Mouse (Mus musculus) urinary bladder, postnatal 36 days (tissue): Measurements from ENCODE around the gene Abca2.
"Not testable (repeated sequence)": the region's sequence is repeated elsewhere in the genome, so short reads cannot be mapped to it uniquely, and the experiment has no call there.

Experiments used
- DNase-seq, 2 experiments: peaks; one replicate each; pipeline ENCODE4 v3.0.0; 2022; ENCODE audit warnings: low spot score in 2 of 2, mixed read lengths in 1 of 2

Gene Abca2

DNA sequence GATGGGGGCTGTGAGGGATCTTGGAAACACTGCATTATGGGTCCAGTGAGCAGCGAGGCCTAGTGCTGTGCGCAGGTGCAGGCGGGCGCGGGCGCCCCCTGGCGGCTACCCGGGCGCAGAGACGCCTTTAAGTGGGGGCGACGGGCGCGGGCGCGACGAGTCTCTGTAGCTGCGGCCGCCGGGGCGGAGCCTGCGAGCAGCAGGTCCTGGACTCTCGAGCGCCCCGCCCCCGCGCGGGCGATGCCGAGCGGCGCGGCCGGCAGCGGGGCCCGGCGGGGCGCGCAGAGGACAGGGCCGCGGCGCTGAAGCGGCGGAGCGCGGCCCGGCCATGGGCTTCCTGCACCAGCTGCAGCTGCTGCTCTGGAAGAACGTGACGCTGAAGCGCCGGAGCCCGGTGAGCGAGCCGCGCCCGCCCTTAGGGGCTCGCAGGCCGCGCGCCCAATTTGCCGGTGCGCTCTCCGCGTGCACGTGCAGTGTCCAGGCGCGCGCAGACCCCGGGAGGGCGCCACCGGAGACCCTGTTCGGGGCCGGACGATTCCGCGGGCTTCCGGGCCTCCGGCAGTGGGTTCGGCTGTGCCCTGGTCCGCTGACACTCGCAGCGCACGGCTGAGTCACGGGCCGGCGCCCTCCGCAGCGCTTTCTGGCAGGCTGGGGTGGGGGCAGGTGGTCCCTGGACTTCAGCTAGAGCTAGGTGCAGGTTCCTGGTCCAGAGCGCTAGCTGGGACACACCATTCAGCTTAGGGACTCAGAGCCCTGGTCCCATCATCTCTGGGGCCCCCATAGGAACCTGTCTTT, at the start of gene Abca2:
Gene Abca2, plus strand, starts transcription at position 262 of the 795 bp plus-strand sequence.
- peak; percentile 84 to 93 for DNase-seq

DNA sequence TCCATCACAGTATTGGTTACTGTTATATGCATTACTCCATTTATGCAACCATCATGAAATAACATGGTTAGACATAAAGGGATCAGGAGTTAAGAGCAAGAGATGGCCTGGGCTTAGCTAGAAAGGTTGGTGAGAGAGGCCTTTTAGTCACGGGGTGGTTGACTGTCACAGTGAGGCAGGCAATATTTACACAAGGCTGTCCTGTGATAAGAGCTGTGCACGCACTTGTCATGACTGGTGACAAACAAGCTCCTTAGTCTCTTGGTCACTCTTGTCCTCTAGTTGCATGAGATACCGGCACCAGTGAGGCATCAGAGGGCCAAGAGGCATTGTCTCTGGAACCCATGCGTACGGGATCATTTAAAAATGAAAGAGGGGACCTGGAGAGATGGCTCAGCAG, 44.0 kb upstream of the Abca2 start:
- DNase-seq = no peak

DNA sequence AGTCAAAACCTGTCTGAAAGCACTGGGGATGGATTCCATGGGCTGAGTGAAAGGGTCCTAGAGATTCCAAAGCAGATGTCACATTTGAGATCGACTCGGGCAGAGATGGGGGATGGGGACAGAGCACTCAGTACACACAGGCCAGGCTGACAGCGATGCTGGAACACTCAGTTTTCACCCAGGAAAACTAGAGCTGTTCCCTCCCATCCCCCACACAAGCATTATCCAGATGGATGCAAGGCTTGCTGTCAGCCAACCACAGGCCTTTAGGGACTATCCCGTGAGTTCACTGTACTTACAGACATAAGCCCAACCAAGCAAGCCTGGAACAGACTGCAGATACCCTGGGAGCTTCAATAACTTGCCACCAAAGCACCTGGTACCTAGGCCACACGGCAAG, 37.2 kb upstream of the Abca2 start:
- DNase-seq = no peak

DNA sequence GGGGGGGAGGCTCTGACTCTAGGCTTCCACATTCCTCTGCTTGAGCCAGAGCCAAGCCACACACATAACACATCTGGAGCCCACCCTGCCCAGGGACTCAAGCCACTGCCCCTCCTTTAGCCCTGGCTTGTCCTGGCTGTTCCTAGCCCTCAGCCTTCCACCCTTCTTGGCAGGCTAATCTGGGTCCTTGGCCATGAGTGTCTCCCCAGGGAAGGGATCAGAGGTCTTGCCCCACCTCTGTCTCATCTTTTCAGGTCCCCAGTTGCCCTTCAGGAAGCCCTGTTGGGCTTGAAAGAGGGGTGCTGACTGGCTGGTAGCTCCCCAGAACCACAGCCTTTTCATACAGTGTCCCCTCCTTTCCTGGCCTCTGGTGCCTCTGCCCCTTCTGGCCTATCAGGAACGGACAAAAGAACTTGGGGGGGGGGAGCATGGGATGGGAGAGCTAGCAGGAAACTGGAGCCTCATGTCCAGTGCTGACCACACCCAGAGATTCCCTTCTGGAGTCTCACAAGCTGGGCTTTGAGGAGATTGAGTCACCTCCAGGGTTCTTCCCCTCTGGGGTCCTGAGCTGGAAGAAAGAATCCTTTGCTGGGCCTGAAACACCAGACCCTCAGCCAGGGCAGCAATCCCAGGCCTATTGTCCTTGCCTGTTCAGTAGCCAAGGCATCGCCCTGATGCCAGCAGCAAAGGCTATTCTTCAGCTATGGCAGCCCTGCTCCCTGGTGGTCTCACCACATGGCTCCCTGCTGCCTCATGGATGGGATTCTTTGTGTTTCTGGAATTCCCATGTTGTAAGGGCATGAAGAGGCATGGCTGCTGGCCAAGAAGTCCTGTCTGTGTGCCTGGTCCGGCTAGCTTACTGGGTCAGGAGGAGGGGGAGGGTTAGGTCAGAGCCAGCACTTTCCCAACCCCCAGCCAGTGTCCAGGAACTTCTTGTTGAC, 34.0 kb upstream of the Abca2 start:
- peak; percentile 24 to 40 for DNase-seq

DNA sequence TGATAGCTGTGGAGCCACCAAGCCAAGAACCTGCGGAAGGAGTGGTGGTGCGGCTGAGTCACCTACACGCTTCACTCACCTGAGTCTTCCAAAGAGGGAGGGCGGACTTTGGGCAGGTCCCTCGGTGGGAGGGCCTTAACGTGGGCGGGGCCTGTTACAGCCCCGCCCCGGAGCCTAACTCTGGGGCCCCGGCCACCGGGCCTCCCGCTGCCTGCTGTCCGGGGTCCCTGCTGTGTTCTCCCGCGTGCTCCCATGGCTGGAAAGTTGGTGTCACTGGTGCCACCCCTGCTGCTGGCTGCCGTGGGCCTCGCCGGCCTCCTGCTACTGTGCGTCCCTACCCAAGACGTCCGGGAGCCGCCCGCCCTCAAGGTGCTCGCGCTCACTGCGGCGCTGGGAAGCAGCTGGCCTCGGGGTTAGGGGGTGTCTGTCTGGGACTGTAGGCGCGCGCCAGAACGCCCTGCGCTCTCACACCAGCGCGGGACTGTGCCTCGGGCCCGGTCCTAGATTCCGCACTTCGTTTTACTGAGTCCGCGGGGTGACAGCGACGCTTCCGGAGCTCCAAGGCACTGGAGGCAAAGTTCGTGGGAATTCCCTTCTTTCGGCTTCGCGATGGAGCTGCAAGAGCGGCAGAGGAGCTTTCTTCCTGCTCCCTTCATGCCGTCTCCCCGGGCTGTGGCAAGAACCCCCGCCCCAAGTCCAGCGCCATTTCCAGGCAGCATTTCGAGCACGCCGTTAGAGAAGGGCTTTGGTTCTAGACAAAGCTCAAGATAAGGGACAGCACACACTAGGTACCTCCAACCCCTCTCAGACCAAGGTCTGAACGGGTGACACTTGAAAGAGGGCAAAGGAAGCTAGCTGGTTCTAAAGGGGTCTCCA, 32.5 kb upstream of the Abca2 start, which contains the start of gene Entpd2:
Gene Entpd2, plus strand, starts transcription at position 154 of the 876 bp plus-strand sequence.
- peak; percentile 49 to 51 for DNase-seq

DNA sequence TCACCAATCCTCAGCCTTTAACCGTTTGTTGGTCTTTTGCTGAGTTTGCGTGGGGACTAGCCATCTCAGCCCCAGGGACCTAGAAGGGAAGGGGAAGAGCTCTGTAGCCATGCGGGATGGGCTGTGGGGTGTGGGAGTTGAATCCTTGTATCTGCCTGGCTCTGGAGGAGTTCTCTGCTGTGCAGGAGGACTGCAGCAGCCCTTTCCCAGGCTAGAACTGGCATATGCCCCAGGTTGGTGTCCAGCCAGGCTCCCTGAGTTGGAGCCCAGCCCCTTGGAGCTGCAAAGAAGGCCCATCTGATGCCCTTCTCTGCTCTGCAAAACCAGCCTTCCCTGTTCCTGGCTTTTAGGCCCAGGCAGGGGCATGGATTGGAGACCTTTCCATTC, 31.9 kb upstream of the Abca2 start:
- DNase-seq = peak in 1 of 2 experiments; percentile 45

DNA sequence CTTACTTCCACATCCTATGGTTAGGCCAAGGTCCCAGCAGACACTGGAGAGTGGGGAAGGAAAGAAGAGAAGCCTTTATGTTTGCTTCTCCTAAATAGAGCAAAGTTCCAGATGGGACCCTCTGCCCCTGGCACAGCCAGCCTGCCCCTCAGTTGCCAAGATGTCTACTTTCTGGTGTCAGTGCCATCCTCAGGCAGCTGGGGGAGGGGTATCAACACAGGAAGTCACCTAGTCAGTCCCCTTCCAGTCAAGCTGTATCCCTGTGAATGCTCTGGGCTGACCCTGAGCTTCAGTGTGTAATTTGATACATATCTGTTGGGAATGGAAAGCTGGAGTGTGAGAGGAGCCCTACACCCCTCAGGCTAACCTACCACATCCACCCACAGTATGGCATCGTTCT, 31.5 kb upstream of the Abca2 start:
- DNase-seq = no peak

DNA sequence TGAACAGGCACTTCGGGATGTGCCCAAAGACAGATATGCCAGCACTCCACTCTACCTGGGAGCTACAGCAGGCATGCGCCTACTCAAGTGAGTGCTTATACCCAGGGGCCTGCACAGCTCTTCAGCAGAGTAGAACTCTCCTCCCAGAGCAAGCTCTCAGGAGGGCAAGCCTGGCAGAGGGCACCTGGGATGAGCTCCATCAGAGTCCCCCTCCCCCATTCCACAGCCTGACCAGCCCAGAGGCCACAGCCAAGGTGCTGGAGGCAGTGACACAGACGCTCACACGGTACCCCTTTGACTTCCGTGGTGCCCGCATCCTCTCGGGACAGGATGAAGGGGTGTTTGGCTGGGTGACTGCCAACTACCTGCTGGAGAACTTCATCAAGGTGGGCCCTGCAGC, 30.4 kb upstream of the Abca2 start:
- DNase-seq = no peak

DNA sequence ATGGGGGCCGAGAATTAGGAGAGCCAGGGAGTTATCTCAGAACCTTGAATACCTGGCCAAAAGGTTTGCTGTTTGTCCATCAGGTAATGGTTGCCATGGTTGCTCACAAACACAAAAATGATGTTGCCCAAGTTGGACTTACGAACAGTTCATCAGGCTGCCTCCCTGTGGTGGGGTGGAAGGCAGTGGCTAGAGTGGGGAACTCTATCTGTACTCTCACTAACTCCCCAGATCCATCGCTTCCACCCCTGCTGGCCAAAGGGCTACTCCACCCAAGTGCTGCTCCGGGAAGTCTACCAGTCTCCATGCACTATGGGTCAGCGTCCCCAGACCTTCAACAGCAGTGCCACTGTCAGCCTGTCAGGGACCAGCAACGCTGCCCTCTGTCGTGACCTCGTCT, 29.5 kb upstream of the Abca2 start, which contains the start of gene Npdc1:
Gene Npdc1, plus strand, starts transcription at position 301 of the 400 bp plus-strand sequence.
- no peak for DNase-seq

DNA sequence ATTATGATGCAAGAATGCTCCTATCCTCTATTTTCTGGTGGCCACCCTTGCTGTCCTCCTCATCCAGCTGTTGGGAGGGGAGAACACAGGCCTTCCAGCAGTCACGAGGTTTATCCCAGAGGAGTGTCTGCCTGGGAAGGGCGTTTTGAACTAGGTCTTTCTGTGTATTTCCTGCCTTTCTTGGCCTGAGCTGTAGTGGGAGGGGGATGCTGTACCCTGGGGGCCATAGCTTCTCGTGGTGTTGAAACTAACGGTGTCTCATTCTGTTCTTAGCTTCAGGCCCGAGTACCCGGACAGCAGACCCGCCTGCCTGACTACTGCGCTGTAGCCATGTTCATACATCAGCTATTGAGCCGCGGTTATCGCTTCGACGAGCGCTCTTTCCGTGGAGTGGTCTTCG, 28.2 kb upstream of the Abca2 start:
- peak in 1 of 2 experiments; percentile 53 for DNase-seq

DNA sequence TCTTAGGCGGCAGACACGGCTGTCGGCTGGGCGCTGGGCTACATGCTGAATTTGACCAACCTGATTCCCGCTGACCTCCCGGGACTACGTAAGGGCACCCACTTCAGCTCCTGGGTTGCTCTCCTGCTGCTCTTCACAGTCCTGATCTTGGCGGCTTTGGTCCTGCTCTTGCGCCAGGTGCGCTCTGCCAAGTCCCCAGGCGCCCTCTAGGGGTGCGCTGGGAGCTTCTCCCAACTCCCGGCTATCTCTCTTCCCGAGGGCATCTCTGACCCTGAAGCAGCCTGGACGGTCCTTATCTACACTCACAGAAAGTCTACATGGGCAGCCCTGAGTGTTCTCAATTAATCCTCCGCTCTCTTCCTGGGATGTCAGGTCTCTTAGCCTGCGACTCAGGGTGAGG, 27.7 kb upstream of the Abca2 start:
- DNase-seq = peak; percentile 47 to 68

DNA sequence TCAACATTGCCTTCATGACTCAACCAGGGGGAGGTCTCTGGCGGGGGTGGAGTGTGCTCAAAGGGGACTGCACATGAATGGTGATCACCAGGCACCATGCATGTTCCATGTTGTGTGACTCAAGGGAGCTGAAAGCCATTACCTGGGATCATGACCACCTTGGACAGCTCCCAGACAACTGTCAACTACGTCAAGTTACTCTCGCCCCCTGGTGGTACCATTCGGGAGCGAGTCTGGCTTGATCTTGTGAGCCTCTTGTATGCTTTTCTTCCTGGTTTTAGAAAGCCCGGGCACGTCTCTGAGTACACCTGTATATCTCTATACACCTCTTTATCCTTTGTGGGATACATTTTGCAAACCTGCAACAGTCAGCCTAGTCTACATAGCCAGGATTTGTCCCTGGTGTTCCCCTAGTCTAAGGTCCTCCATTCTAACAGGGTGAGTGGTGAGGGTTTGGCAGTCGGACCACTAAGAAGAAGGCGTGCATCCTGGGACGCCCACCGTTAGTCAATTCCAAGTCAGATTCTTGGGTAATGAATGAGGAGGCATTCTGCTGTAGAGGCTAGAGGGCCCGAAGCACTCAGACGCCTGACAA, 26.0 kb upstream of the Abca2 start:
- DNase-seq = peak; percentile 61 to 76

DNA sequence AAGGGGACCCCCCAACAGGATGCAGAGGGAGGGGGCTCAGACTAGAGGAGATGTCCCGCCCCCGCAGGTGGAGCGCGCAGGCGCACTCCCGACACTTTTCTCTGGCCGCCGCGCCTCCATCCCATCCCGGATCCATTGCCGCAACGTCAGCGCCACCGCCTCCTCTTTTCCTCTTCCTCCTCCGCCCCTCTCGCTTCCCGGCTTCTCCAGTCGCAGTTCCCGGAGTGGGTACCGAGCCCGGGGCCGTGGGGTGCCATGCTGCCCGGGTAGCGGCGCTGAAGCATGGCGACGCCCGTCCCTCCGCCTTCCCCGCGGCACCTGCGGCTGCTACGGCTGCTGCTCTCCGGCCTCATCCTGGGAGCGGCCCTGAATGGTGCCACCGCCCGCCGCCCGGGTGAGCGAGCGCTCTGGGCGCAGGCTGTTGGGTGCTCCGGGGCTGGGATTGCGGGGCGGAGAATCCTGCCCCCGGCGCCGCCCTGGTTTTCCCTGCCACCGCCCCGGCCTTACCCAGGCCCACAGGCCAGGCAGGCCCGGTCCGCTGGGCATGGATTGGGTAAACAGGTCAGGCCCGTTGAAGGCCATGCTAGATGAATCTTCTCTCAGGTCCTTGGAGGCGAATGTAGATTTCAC, 25.4 kb upstream of the Abca2 start:
- peak; percentile 50 to 64 for DNase-seq

DNA sequence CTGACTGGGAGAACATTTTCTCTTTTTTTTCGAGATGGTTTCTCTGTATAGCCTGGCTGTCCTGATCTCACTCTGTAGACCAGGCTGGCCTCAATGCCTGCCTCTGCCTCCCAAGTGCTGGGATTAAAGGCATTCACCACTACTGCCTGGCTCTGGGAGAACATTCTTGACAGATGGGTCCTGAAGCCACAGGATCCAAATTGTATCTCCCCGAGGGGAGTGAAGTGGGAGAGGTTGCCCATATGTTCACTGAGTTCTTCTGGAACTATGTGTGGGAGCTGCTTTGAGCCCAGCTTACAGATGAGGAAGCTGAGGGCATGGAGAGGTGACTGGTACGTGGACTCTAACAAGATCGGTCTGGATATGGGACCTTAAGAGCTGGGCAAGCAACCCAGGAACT, 24.5 kb upstream of the Abca2 start:
- DNase-seq = no peak

DNA sequence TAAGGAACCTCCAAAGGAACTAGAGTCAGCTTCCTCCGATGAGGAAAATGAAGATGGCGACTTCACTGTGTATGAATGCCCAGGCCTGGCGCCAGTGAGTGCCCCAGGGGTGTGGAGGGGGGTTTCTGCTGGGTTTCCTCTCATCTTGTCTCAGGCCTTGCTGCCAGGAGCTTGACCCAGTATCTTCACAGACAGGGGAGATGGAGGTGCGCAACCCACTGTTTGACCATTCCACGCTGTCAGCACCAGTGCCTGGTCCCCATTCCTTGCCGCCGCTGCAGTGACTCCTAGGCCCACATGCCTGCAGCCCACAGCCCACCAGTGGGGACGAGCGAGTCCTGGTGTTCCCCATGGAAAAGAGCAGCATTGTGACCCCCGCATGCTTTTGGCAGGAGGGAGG, 19.6 kb upstream of the Abca2 start:
- DNase-seq = no peak

DNA sequence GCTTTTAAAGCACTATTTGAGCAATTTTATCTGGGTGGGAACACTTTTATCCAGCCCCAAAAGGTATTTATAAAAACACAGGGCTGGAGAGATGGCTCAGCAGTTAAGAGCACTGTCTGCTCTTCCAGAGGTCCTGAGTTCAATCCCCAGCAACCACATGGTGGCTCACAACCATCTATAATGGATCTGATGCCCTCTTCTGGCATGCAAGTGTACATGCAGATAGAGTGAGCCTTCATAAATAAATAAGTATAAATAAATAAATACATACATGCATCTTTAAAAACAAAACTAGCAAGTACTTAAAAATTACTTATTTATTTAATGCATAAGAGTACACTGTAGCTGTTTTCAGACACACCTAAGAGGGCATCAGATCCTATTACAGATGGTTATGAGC, 15.1 kb upstream of the Abca2 start:
- DNase-seq = not testable (repeated sequence)

DNA sequence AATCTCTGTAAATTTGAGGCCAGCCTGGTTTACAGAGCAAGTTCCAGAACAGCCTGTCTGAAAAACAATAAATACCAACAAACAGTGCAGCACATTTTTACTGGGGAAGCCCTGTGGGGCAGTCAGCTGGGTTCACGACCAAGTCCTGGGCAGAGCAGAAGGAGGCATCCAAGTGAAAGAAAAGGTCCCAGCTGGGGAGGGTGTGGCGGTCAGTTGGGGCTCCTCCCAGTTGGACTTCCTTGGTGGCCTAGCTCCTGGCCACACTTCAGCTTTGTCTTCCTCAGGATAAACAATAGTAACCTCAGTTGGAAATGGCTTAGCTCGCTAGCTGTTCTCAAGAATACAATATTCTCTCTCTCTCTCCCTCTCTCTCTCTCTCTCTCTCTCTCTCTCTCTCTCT, 11.1 kb upstream of the Abca2 start:
- DNase-seq = peak in 1 of 2 experiments; percentile 42

DNA sequence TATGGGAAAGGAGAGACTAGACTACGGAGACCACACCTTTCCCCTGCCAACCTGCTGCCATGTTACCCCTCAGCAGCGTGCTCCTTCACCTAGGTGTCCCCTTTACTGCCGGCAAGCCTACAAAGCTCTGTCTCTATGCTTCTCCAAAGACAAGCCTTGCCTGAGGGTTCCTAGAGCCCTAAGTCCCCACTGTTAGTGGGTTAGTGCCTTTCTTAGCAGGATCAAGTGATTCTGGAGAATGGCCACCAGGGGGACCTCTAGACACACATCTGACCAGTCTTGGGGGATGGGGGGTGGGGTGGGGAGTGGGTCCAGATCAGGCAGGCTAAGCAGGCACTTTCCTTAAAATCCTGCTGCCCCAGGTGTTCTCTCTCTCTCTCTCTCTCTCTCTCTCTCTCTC, 6.6 kb upstream of the Abca2 start:
- DNase-seq = no peak

DNA sequence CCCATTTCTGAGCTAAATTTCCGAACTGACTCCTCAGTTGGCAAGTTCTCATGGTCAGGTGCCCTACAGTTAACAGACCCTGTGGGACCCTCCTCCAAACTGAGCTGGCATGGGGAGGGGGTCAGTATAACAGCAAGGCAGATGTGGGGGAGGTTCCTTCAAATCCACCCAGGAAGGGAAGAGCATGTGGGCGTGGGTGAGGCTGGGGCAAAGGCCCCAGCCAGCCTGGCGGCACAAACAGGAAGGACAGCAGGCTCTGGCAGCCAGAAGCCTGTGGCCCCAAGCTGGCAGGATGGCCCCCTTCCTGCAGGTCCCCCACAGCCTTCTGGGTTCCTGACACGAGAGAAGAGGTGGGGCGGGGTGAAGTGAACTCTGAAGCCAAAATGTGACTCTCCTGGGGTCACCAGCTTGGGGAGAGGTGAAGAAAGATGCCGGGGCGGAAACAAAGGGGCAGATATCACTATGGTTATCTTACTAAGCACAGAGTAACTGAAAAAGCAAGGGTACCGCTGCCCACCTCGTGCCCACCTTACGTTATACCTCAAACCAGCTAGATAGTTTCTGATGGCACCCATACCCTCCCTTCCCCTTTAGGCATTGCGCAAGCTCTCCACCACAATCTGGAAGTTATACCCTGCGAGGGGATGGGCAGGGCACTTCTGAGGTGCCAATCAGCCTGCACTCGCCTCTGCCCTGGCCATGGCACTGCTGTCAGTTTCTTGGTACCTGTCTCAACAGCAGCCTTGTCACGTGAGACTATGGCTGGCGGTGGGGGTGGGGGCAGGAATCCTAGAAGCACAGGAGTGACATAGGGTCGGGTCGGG, 5.7 kb upstream of the Abca2 start, which contains the start of gene Fut7:
Gene Fut7, plus strand, starts transcription at position 681 of the 824 bp plus-strand sequence.
- DNase-seq = peak in 1 of 2 experiments; percentile 40

DNA sequence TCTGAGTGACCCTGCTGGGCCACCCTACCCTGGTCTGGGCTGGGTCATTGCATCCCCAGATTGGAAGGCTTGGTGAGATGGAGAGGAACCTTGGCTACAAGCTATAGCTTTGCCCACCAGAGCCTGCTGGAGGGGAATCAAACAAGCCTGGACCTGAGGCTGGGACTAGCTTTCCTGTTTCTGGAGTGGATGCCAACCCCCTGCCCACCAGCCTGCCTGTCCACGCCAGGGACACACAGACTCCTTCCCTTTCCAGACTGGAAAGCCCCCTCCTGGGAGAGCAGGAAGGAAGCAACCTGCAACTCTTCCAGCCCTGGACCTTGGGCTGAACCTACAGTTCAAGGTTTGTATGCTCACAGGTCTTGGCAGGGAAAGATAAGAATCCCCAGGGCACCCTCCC, 4.9 kb upstream of the Abca2 start:
- no peak for DNase-seq
